12 mouse cellular contexts compared by ENCODE assay signal in genomic region chr6:84072574-84072973, GRCm38 (mm10).
DNase-seq lines count a peak whose midpoint lies in the region; ATAC-seq and TF ChIP-seq lines count a peak whose summit lies in the region.
"Had no signal": no experiment of that assay in that cellular context is flagged by ENCODE, and none has a peak within 500 bp of the region (broad histone marks: within the 10 kb centered on the region; RNA-seq: fewer than 3 reads in every experiment).

No protein-coding gene starts in this region.

- no peak for DNase-seq in heart, postnatal 0 days (ENCODE audit: low spot score)
- DNase-seq in lung, embryonic 14.5 days = peak; percentile 45
- no peak for DNase-seq in lung, adult 18-20 months
- peak; percentile 27 for DNase-seq in MEL (ENCODE audit: low read depth, low spot score)
- no peak for DNase-seq in cerebellum, adult 9-11 months
- DNase-seq in cerebellum, adult 9-10 months = no peak
- DNase-seq: kidney, adult 11 months had no signal

- no peak for TF ChIP-seq RAD21 in MEL (IDR thresholded peaks at IDR 0.05; ENCODE audit: low read depth, low read length)

- no peaks in the 10 kb centered on the region for H3K79me2 ChIP-seq in MEL (ENCODE audit: control insufficient read depth, insufficient read depth, low read length, poor library complexity)

- no peak for TF ChIP-seq EP300 in heart, postnatal 0 days (IDR thresholded peaks at IDR 0.05; ENCODE audit: low read depth)
- no peak for TF ChIP-seq EP300 in MEL (IDR thresholded peaks at IDR 0.05; ENCODE audit: low read depth in 1 of 2, low read length in 2 of 2)

- H3K4me1 ChIP-seq in heart, postnatal 0 days (ENCODE audit: control insufficient read depth, insufficient read depth) = no peaks in the 10 kb centered on the region
- no peaks in the 10 kb centered on the region for H3K4me1 ChIP-seq in heart, embryonic 12.5 days (replicated peaks)
- H3K4me1 ChIP-seq in lung, embryonic 14.5 days (ENCODE audit: insufficient read depth) = no peaks in the 10 kb centered on the region
- no peaks in the 10 kb centered on the region for H3K4me1 ChIP-seq in MEL (ENCODE audit: control insufficient read depth in 1 of 2, insufficient read depth in 2 of 2, low read length in 2 of 2)
- H3K4me1 ChIP-seq: limb, embryonic 12.5 days had no signal

- TF ChIP-seq POLR2A in MEL (IDR thresholded peaks at IDR 0.05; ENCODE audit: control insufficient read depth in 1 of 2, insufficient read depth in 1 of 2, low read depth in 1 of 2, low read length in 2 of 2, poor library complexity in 1 of 2) = no peak

- H3K9ac ChIP-seq in heart, postnatal 0 days (replicated peaks; ENCODE audit: low read depth, low read length) = no peak overlapping the region
- H3K9ac ChIP-seq in heart, embryonic 12.5 days = no peak overlapping the region
- H3K9ac ChIP-seq in lung, embryonic 14.5 days = no peak overlapping the region
- H3K9ac ChIP-seq in MEL (ENCODE audit: control insufficient read depth, low read depth, low read length, poor library complexity, severe bottlenecking) = no peak overlapping the region
- H3K9ac ChIP-seq: limb, embryonic 12.5 days had no signal

- 64% methylated on average over 9 of the region's 9 CpGs for WGBS in heart, postnatal 0 days
- WGBS in heart, embryonic 12.5 days = 63% methylated on average over 9 of the region's 9 CpGs
- 57% methylated on average over 9 of the region's 9 CpGs for WGBS in lung, embryonic 14.5 days

- no peaks in the 10 kb centered on the region for H3K27me3 ChIP-seq in heart, postnatal 0 days (ENCODE audit: control insufficient read depth, insufficient read depth, low read length)
- H3K27me3 ChIP-seq in heart, embryonic 12.5 days (replicated peaks) = no peaks in the 10 kb centered on the region
- H3K27me3 ChIP-seq in lung, embryonic 14.5 days (ENCODE audit: insufficient read depth, low read length) = no peaks in the 10 kb centered on the region
- peaks cover 0 to 1% of the 10 kb centered on the region in 2 experiments; a peak in 1 of 4 replicates for H3K27me3 ChIP-seq in MEL (ENCODE audit: control insufficient read depth in 1 of 2, insufficient read depth in 2 of 2, low read length in 2 of 2)

- H3K4me2 ChIP-seq in heart, postnatal 0 days (ENCODE audit: low read depth, low read length) = no peak overlapping the region
- no peak overlapping the region for H3K4me2 ChIP-seq in heart, embryonic 12.5 days
- no peak overlapping the region for H3K4me2 ChIP-seq in lung, embryonic 14.5 days
- H3K4me2 ChIP-seq: limb, embryonic 12.5 days had no signal

- no peak for ATAC-seq in heart, postnatal 0 days (ENCODE audit: insufficient read depth, low read depth)
- ATAC-seq in heart, embryonic 12.5 days (ENCODE audit: insufficient number of reproducible peaks, low FRiP score) = no peak
- no peak for ATAC-seq in lung, embryonic 14.5 days (ENCODE audit: insufficient read depth)
- ATAC-seq in megakaryocyte progenitor cell, adult 5-6 weeks (replicated peaks; ENCODE audit: poor library complexity) = 0 out of 2 replicates have a peak, but pooled peaks have one; percentile 23
- ATAC-seq: midbrain, embryonic 16.5 days had no signal

- TF ChIP-seq CTCF in heart, postnatal 0 days (IDR thresholded peaks at IDR 0.05; ENCODE audit: low read depth) = peak; percentile 33; the same call in 1 of the 2 replicates
- peak; percentile 47 for TF ChIP-seq CTCF in lung, embryonic 14.5 days (IDR thresholded peaks at IDR 0.05; ENCODE audit: low read depth)
- TF ChIP-seq CTCF in MEL (IDR thresholded peaks at IDR 0.05 in 2 of 3, conservative IDR thresholded peaks at IDR 0.05 in 1 of 3; ENCODE audit: control insufficient read depth in 1 of 3, insufficient read depth in 1 of 3, low read depth in 2 of 3, low read length in 3 of 3, poor library complexity in 1 of 3, severe bottlenecking in 1 of 3) = peak; percentile 41 to 65 (median 45)

- peaks cover 54% of the 10 kb centered on the region for H3K36me3 ChIP-seq in heart, postnatal 0 days (replicated peaks; ENCODE audit: control insufficient read depth, insufficient read depth, low read length)
- peaks cover 59% of the 10 kb centered on the region for H3K36me3 ChIP-seq in heart, embryonic 12.5 days
- H3K36me3 ChIP-seq in lung, embryonic 14.5 days (ENCODE audit: insufficient read depth) = no peaks in the 10 kb centered on the region
- H3K36me3 ChIP-seq in MEL (ENCODE audit: control insufficient read depth in 1 of 2, insufficient read depth in 2 of 2, low read length in 2 of 2) = no peaks in the 10 kb centered on the region
- H3K36me3 ChIP-seq: limb, embryonic 12.5 days had no signal

- H3K27ac ChIP-seq in heart, postnatal 0 days (ENCODE audit: low read depth) = no peak overlapping the region
- H3K27ac ChIP-seq in heart, embryonic 12.5 days (ENCODE audit: poor library complexity, severe bottlenecking) = no peak overlapping the region
- no peak overlapping the region for H3K27ac ChIP-seq in lung, embryonic 14.5 days (ENCODE audit: low read depth)
- H3K27ac ChIP-seq in MEL (ENCODE audit: control insufficient read depth, low read depth, low read length) = no peak overlapping the region
- H3K27ac ChIP-seq: limb, embryonic 12.5 days had no signal

- H3K4me3 ChIP-seq in heart, postnatal 0 days (ENCODE audit: low read depth, low read length) = no peak overlapping the region
- no peak overlapping the region for H3K4me3 ChIP-seq in heart, embryonic 12.5 days
- H3K4me3 ChIP-seq in lung, embryonic 14.5 days (ENCODE audit: low read depth, low read length) = no peak overlapping the region
- no peak overlapping the region for H3K4me3 ChIP-seq in MEL (ENCODE audit: control insufficient read depth in 1 of 2, insufficient read depth in 1 of 2, low read depth in 2 of 2, low read length in 2 of 2)
- H3K4me3 ChIP-seq: erythroblast, embryonic 14.5 days; limb, embryonic 12.5 days had no signal

- no peaks in the 10 kb centered on the region for H3K9me3 ChIP-seq in heart, postnatal 0 days (replicated peaks; ENCODE audit: control insufficient read depth, low read length)
- H3K9me3 ChIP-seq in heart, embryonic 12.5 days (replicated peaks) = 0 out of 2 replicates have a peak, but pooled peaks cover 4% of the 10 kb centered on the region
- H3K9me3 ChIP-seq in lung, embryonic 14.5 days (ENCODE audit: low read depth, low read length) = no peaks in the 10 kb centered on the region
- no peaks in the 10 kb centered on the region for H3K9me3 ChIP-seq in MEL (replicated peaks; ENCODE audit: insufficient read depth, low read length)
- H3K9me3 ChIP-seq: limb, embryonic 12.5 days had no signal

TF ChIP-seq in MEL, 35 proteins besides CTCF, POLR2A, EP300 and RAD21:
- TF ChIP-seq USF1 (IDR thresholded peaks at IDR 0.05; ENCODE audit: low read depth, low read length) (no peak), SMC3 (IDR thresholded peaks at IDR 0.05; ENCODE audit: low read depth, low read length) (peak; percentile 32)

Comparison
In these comparisons a context has a peak if more than half of its experiments do, and no peak if none do; other contexts are left out.
1. DNase-seq: peak in lung, embryonic 14.5 days (single experiment) and MEL (single experiment); none in heart, postnatal 0 days (single experiment), lung, adult 18-20 months (0 of 2), cerebellum, adult 9-11 months (single experiment) and cerebellum, adult 9-10 months (single experiment).
2. Peak in every context shown above with its lines, with median percentiles within 50 percentile points of each other: CTCF ChIP-seq.